Mouse (Mus musculus): ENCODE measurements around the gene Vps13d. TPM values are rescaled to one million over a fixed set of nuclear protein-coding genes. Genes with fewer than 3 reads are reported as not detected.

Vps13d gene
- total and polyA plus RNA-seq, 3 experiments, result 9.4 to 9.8 (median 9.7) TPM

GRCm38 (mm10) chr4:145034506-145035243, 160.1 kb downstream of the Vps13d start:
- H3K36me3 ChIP-seq (replicated peaks in 1 of 2; ENCODE audit: control insufficient read depth in 1 of 2, insufficient read depth in 1 of 2, low read length in 1 of 2), result peaks cover 7 to 63% of the 10 kb centered on the region in 2 experiments
- dilution Hi-C loops (cut with MboI; ENCODE audit: extremely low pct_ligation_motif_present, extremely low pct_unique_long_range_greater_than_20kb, low sequenced_read_pairs), result no loop called here
- no peaks in the 10 kb centered on the region for H3K79me2 ChIP-seq (replicated peaks; ENCODE audit: control insufficient read depth, extremely low read depth, insufficient read depth, poor library complexity, severe bottlenecking)
- no peak for DNase-seq (ENCODE audit: extremely low read depth)
- H3K9me3 ChIP-seq (replicated peaks; ENCODE audit: low read length), result no peaks in the 10 kb centered on the region
- TF ChIP-seq NRF1 (IDR thresholded peaks at IDR 0.05; ENCODE audit: low read depth, low read length) (no peak), SMC3 (IDR thresholded peaks at IDR 0.05; ENCODE audit: low read depth, low read length) (no peak), KAT2A (IDR thresholded peaks at IDR 0.05; ENCODE audit: insufficient replicate concordance, low read length) (no peak), ELF1 (IDR thresholded peaks at IDR 0.05; ENCODE audit: low read depth, low read length) (no peak), TCF12 (IDR thresholded peaks at IDR 0.05; ENCODE audit: low read depth, low read length) (no peak), USF1 (IDR thresholded peaks at IDR 0.05; ENCODE audit: low read depth, low read length) (no peak), JUND (conservative IDR thresholded peaks at IDR 0.05; ENCODE audit: low read depth, low read length) (no peak), UBTF (IDR thresholded peaks at IDR 0.05; ENCODE audit: low read depth, low read length) (no peak), ZC3H11A (IDR thresholded peaks at IDR 0.05; ENCODE audit: low read depth, low read length) (no peak)
- no peak overlapping the region for H3K4me2 ChIP-seq (ENCODE audit: insufficient read depth, low read depth, poor library complexity, severe bottlenecking)
- no peak overlapping the region for H3K4me3 ChIP-seq (replicated peaks in 1 of 3; ENCODE audit: low read depth in 2 of 3, low read length in 2 of 3, poor library complexity in 1 of 3)
- in situ Hi-C loops (cut with MboI; ENCODE audit: low pct_ligation_motif_present, low pct_unique_long_range_greater_than_20kb, low sequenced_read_pairs), result no loop called here
- H3K27me3 ChIP-seq (replicated peaks), result no peaks in the 10 kb centered on the region
- H3K27ac ChIP-seq (ENCODE audit: insufficient read depth, low read depth), result no peak overlapping the region
- no peak overlapping the region for H3K9ac ChIP-seq (ENCODE audit: insufficient read depth, low read depth)
- peaks cover 0 to 11% of the 10 kb centered on the region in 2 experiments; a peak in 1 of 4 replicates for H3K4me1 ChIP-seq (ENCODE audit: control insufficient read depth in 1 of 2, insufficient read depth in 2 of 2)

- Histone ChIP-seq H3K4me3 (replicated peaks in 1 of 3; ENCODE audit: low read depth in 2 of 3, low read length in 2 of 3, poor library complexity in 1 of 3) (no peak overlapping the region), H3K27ac (ENCODE audit: insufficient read depth, low read depth) (no peak overlapping the region), H3K9me3 (replicated peaks; ENCODE audit: low read length) (no peaks in the 10 kb centered on the region), H3K4me2 (ENCODE audit: insufficient read depth, low read depth, poor library complexity, severe bottlenecking) (no peak overlapping the region), H3K27me3 (replicated peaks) (no peaks in the 10 kb centered on the region), H3K36me3 (replicated peaks in 1 of 2; ENCODE audit: control insufficient read depth in 1 of 2, insufficient read depth in 1 of 2, low read length in 1 of 2) (peaks cover 7 to 60% of the 10 kb centered on the region in 2 experiments), H3K79me2 (replicated peaks; ENCODE audit: control insufficient read depth, extremely low read depth, insufficient read depth, poor library complexity, severe bottlenecking) (no peaks in the 10 kb centered on the region), H3K4me1 (ENCODE audit: control insufficient read depth in 1 of 2, insufficient read depth in 2 of 2) (peaks cover 0 to 11% of the 10 kb centered on the region in 2 experiments; a peak in 1 of 4 replicates), H3K9ac (ENCODE audit: insufficient read depth, low read depth) (no peak overlapping the region)
- dilution Hi-C loops (cut with MboI; ENCODE audit: extremely low pct_ligation_motif_present, extremely low pct_unique_long_range_greater_than_20kb, low sequenced_read_pairs), result no loop called here
- no peak for DNase-seq (ENCODE audit: extremely low read depth)
- TF ChIP-seq UBTF (IDR thresholded peaks at IDR 0.05; ENCODE audit: low read depth, low read length) (no peak), TBP (conservative IDR thresholded peaks at IDR 0.05; ENCODE audit: low read depth, low read length) (no peak), ETS1 (conservative IDR thresholded peaks at IDR 0.05; ENCODE audit: low read depth, low read length) (no peak), IRF4 (IDR thresholded peaks at IDR 0.05; ENCODE audit: low read depth, low read length) (no peak), MXI1 (IDR thresholded peaks at IDR 0.05; ENCODE audit: low read depth, low read length) (no peak), CTCF (conservative IDR thresholded peaks at IDR 0.05 in 1 of 2, IDR thresholded peaks at IDR 0.05 in 1 of 2; ENCODE audit: low read depth in 2 of 2, low read length in 2 of 2) (no peak), NRF1 (IDR thresholded peaks at IDR 0.05; ENCODE audit: low read depth, low read length) (no peak), BHLHE40 (IDR thresholded peaks at IDR 0.05; ENCODE audit: low read depth, low read length) (no peak), ZNF384 (IDR thresholded peaks at IDR 0.05; ENCODE audit: low read depth, low read length) (no peak), HCFC1 (IDR thresholded peaks at IDR 0.05; ENCODE audit: low read depth, low read length) (no peak), SMC3 (IDR thresholded peaks at IDR 0.05; ENCODE audit: low read depth, low read length) (no peak), E2F4 (IDR thresholded peaks at IDR 0.05; ENCODE audit: insufficient replicate concordance, low read depth, low read length) (no peak), ZKSCAN1 (IDR thresholded peaks at IDR 0.05; ENCODE audit: borderline replicate concordance, low read depth, low read length) (no peak), RCOR1 (conservative IDR thresholded peaks at IDR 0.05; ENCODE audit: low read depth, low read length) (no peak), CHD1 (IDR thresholded peaks at IDR 0.05; ENCODE audit: low read depth, low read length) (no peak), USF2 (conservative IDR thresholded peaks at IDR 0.05; ENCODE audit: low read depth, low read length) (no peak), RAD21 (IDR thresholded peaks at IDR 0.05; ENCODE audit: low read depth, low read length) (no peak), USF1 (IDR thresholded peaks at IDR 0.05; ENCODE audit: low read depth, low read length) (no peak), MAX (IDR thresholded peaks at IDR 0.05; ENCODE audit: low read length) (no peak)
- in situ Hi-C loops (cut with MboI; ENCODE audit: low pct_ligation_motif_present, low pct_unique_long_range_greater_than_20kb, low sequenced_read_pairs), result no loop called here
These were observed 161.4 kb downstream of the Vps13d start for GRCm38 (mm10) chr4:145033392-145033791.

Data from CH12.LX (cell line).